Mouse (Mus musculus) CH12.LX (cell line): Measurements from ENCODE around the gene Mfrp. TPM values are rescaled to one million over a fixed set of nuclear protein-coding genes. Genes with fewer than 3 reads are reported as not detected.

Experiments used
- DNase-seq: peaks from one replicate; pipeline ENCODE4 v3.0.0-alpha.2; 2013; ENCODE audit errors: extremely low read depth
- H3K27ac ChIP-seq: 2 replicates; pipeline ENCODE4 v1.5.1; 2012; ENCODE audit warnings: low read depth, mild to moderate bottlenecking, control low read depth, moderate library complexity; ENCODE audit not compliant: insufficient read depth
- H3K27me3 ChIP-seq: replicated peaks from 2 replicates; pipeline ENCODE3; 2012; ENCODE audit warnings: inconsistent platforms
- H3K36me3 ChIP-seq, 2 experiments: replicated peaks in 1 of 2; 2 replicates each; pipeline versions ENCODE3 to v1.6.1; 2012; ENCODE audit warnings: inconsistent platforms in 1 of 2, low read length in 1 of 2, mild to moderate bottlenecking in 1 of 2, mixed read lengths in 1 of 2, moderate library complexity in 1 of 2; ENCODE audit not compliant: control insufficient read depth in 1 of 2, insufficient read depth in 1 of 2
- H3K4me1 ChIP-seq, 2 experiments: 2 replicates each; pipeline ENCODE4 v1.6.1; 2012; ENCODE audit warnings: inconsistent platforms in 1 of 2, moderate library complexity in 1 of 2; ENCODE audit not compliant: insufficient read depth in 2 of 2, control insufficient read depth in 1 of 2
- H3K4me2 ChIP-seq: 2 replicates; pipeline ENCODE4 v1.6.1; 2012; ENCODE audit warnings: low read depth, mild to moderate bottlenecking, control low read depth; ENCODE audit not compliant: poor library complexity, insufficient read depth, severe bottlenecking
- H3K4me3 ChIP-seq, 3 experiments: fragments of 150-350 bp in 1 of 3; sonication (generic) in 1 of 3; replicated peaks in 1 of 3; 2 replicates each; pipeline versions ENCODE3 to v1.5.1; 2011 to 2012; ENCODE audit warnings: low read depth in 2 of 3, low read length in 2 of 3, mild to moderate bottlenecking in 2 of 3, moderate library complexity in 2 of 3, control low read depth in 1 of 3, improper control_type of control experiment in 1 of 3, inconsistent platforms in 1 of 3, mixed read lengths in 1 of 3; ENCODE audit not compliant: poor library complexity in 1 of 3
- H3K79me2 ChIP-seq: replicated peaks from 2 replicates; pipeline ENCODE4 v1.6.1; 2012; ENCODE audit warnings: mild to moderate bottlenecking, moderate library complexity; ENCODE audit not compliant: control insufficient read depth, poor library complexity, insufficient read depth, severe bottlenecking; ENCODE audit errors: extremely low read depth
- H3K9ac ChIP-seq: 2 replicates; pipeline ENCODE4 v1.6.1; 2012; ENCODE audit warnings: low read depth, mild to moderate bottlenecking, control low read depth, moderate library complexity; ENCODE audit not compliant: insufficient read depth
- H3K9me3 ChIP-seq: replicated peaks from 2 replicates; pipeline ENCODE3; 2012; ENCODE audit warnings: low read length, inconsistent platforms, mixed read lengths
- BHLHE40 ChIP-seq: IDR thresholded peaks from 2 replicates; pipeline ENCODE4 v1.6.1; 2011; ENCODE audit warnings: mild to moderate bottlenecking, low read depth, low read length, improper control_type of control experiment
- CHD2 ChIP-seq: IDR thresholded peaks from 2 replicates; pipeline ENCODE4 v1.6.1; 2011; ENCODE audit warnings: low read length, improper control_type of control experiment
- CTCF ChIP-seq, 2 experiments: IDR thresholded peaks in 1 of 2; conservative IDR thresholded peaks in 1 of 2; 2 replicates each; pipeline ENCODE4 v1.5.1; 2011 to 2012; ENCODE audit warnings: low read depth in 2 of 2, low read length in 2 of 2, improper control_type of control experiment in 1 of 2, inconsistent platforms in 1 of 2, mild to moderate bottlenecking in 1 of 2, moderate library complexity in 1 of 2
- ELF1 ChIP-seq: IDR thresholded peaks from 2 replicates; pipeline ENCODE4 v1.6.1; 2014; ENCODE audit warnings: low read depth, mild to moderate bottlenecking, inconsistent platforms, low read length, improper control_type of control experiment
- GABPA ChIP-seq: IDR thresholded peaks from 2 replicates; pipeline ENCODE4 v1.6.1; 2012; ENCODE audit warnings: low read depth, low read length, improper control_type of control experiment, inconsistent platforms; ENCODE audit not compliant: insufficient replicate concordance
- JUN ChIP-seq: IDR thresholded peaks from 2 replicates; pipeline ENCODE4 v1.6.1; 2011; ENCODE audit warnings: low read depth, mild to moderate bottlenecking, low read length, improper control_type of control experiment, moderate library complexity; ENCODE audit not compliant: insufficient read depth
- JUND ChIP-seq: conservative IDR thresholded peaks from 2 replicates; pipeline ENCODE4 v1.6.1; 2011; ENCODE audit warnings: low read depth, low read length, improper control_type of control experiment
- KAT2A ChIP-seq: IDR thresholded peaks from 2 replicates; pipeline ENCODE4 v1.6.1; 2012; ENCODE audit warnings: low read length, improper control_type of control experiment, inconsistent platforms; ENCODE audit not compliant: insufficient replicate concordance
- MAFK ChIP-seq: IDR thresholded peaks from 2 replicates; pipeline ENCODE4 v1.6.1; 2011; ENCODE audit warnings: low read length, improper control_type of control experiment; ENCODE audit not compliant: insufficient replicate concordance
- MAX ChIP-seq: IDR thresholded peaks from 2 replicates; pipeline ENCODE4 v1.6.1; 2011; ENCODE audit warnings: low read length, improper control_type of control experiment
- MYC ChIP-seq: IDR thresholded peaks from 2 replicates; pipeline ENCODE4 v1.6.1; 2011; ENCODE audit warnings: low read depth, mild to moderate bottlenecking, improper control_type of control experiment, low read length
- PAX5 ChIP-seq: IDR thresholded peaks from 2 replicates; pipeline ENCODE4 v1.6.1; 2012; ENCODE audit warnings: low read length, inconsistent platforms, mixed read lengths
- POLR2A ChIP-seq: IDR thresholded peaks from 2 replicates; pipeline ENCODE4 v1.6.1; 2011; ENCODE audit warnings: low read depth, mild to moderate bottlenecking, improper control_type of control experiment, low read length
- POLR2AphosphoS2 ChIP-seq: IDR thresholded peaks from 2 replicates; pipeline ENCODE4 v1.6.1; 2011; ENCODE audit warnings: low read depth, low read length, improper control_type of control experiment
- RAD21 ChIP-seq: IDR thresholded peaks from 2 replicates; pipeline ENCODE4 v1.6.1; 2011; ENCODE audit warnings: low read depth, mild to moderate bottlenecking, low read length, improper control_type of control experiment, moderate library complexity
- RCOR1 ChIP-seq: conservative IDR thresholded peaks from 2 replicates; pipeline ENCODE4 v1.6.1; 2012; ENCODE audit warnings: low read depth, mild to moderate bottlenecking, inconsistent platforms, low read length, improper control_type of control experiment
- SIN3A ChIP-seq: IDR thresholded peaks from 2 replicates; pipeline ENCODE4 v1.6.1; 2012; ENCODE audit warnings: low read length, improper control_type of control experiment, inconsistent platforms
- SMC3 ChIP-seq: IDR thresholded peaks from 2 replicates; pipeline ENCODE4 v1.6.1; 2011; ENCODE audit warnings: low read depth, low read length, improper control_type of control experiment
- TBP ChIP-seq: conservative IDR thresholded peaks from 2 replicates; pipeline ENCODE4 v1.6.1; 2011; ENCODE audit warnings: low read depth, low read length, improper control_type of control experiment
- ZC3H11A ChIP-seq: IDR thresholded peaks from 2 replicates; pipeline ENCODE4 v1.6.1; 2012; ENCODE audit warnings: low read depth, mild to moderate bottlenecking, inconsistent platforms, low read length, improper control_type of control experiment
- ZKSCAN1 ChIP-seq: IDR thresholded peaks from 2 replicates; pipeline ENCODE4 v1.6.1; 2012; ENCODE audit warnings: low read depth, inconsistent platforms, low read length, improper control_type of control experiment, borderline replicate concordance
- ZNF384 ChIP-seq: IDR thresholded peaks from 2 replicates; pipeline ENCODE4 v1.6.1; 2012; ENCODE audit warnings: low read depth, low read length, improper control_type of control experiment, inconsistent platforms
- dilution Hi-C: fragments of 300-500 bp; cut with MboI; formaldehyde crosslinking; loops from 2 replicates; pipeline ENCODE4 v1.14.3; 2020; ENCODE audit warnings: low sequenced_read_pairs; ENCODE audit not compliant: extremely low pct_unique_long_range_greater_than_20kb, extremely low pct_ligation_motif_present
- in situ Hi-C: fragments of 300-500 bp; cut with MboI; formaldehyde crosslinking; loops from 3 replicates; pipeline ENCODE4 v1.14.3; 2019; ENCODE audit warnings: low sequenced_read_pairs, low pct_ligation_motif_present, low pct_unique_long_range_greater_than_20kb, mixed read lengths
- polyA plus RNA-seq: library from polyadenylated mRNA; unstranded; fragments of >175 nt; gene quantifications from 2 replicates; pipeline ENCODE4 v1.2.1, GENCODE M21; 2012; ENCODE audit warnings: low read depth; ENCODE audit not compliant: insufficient read length
- total RNA-seq, 2 experiments: library from RNA; depleted of rRNA; stranded (reverse); fragments of 300-350 nt in 1 of 2; fragments of >200 nt in 1 of 2; gene quantifications; 2 replicates each; pipeline ENCODE4 v1.2.3; 2012 to 2014

Mfrp gene
- total and polyA plus RNA-seq, 3 experiments: not detected

GRCm38 (mm10) chr9:44053936-44054335, 47.6 kb upstream of the Mfrp start:
- H3K4me2 ChIP-seq: no peak overlapping the region
- H3K9me3 ChIP-seq: peaks cover 6% of the 10 kb centered on the region
- no peaks in the 10 kb centered on the region for H3K79me2 ChIP-seq
- dilution Hi-C loops: no loop called here
- DNase-seq: no peak
- no peak overlapping the region for H3K4me3 ChIP-seq
- in situ Hi-C loops: no loop called here
- TF ChIP-seq ZC3H11A (no peak), MAX (no peak), SMC3 (no peak), SIN3A (no peak), GABPA (no peak), JUN (no peak), PAX5 (no peak), RCOR1 (no peak), POLR2A (no peak), POLR2AphosphoS2 (no peak), CHD2 (no peak), MAFK (no peak), TBP (no peak)
- no peaks in the 10 kb centered on the region for H3K36me3 ChIP-seq
- peaks cover 71% of the 10 kb centered on the region for H3K27me3 ChIP-seq
- no peak overlapping the region for H3K9ac ChIP-seq
- no peak overlapping the region for H3K27ac ChIP-seq
- H3K4me1 ChIP-seq: no peaks in the 10 kb centered on the region

GRCm38 (mm10) chr9:44058606-44059005, 42.9 kb upstream of the Mfrp start:
- peaks cover 79% of the 10 kb centered on the region for H3K27me3 ChIP-seq
- no peak overlapping the region for H3K27ac ChIP-seq
- H3K4me1 ChIP-seq: no peaks in the 10 kb centered on the region
- H3K9ac ChIP-seq: no peak overlapping the region
- DNase-seq: no peak
- H3K9me3 ChIP-seq: peaks cover 6% of the 10 kb centered on the region
- H3K36me3 ChIP-seq: no peaks in the 10 kb centered on the region
- H3K4me2 ChIP-seq: no peak overlapping the region
- H3K79me2 ChIP-seq: no peaks in the 10 kb centered on the region
- dilution Hi-C loops: no loop called here
- in situ Hi-C loops: no loop called here
- no peak overlapping the region for H3K4me3 ChIP-seq
- TF ChIP-seq ZNF384: no peak
- TF ChIP-seq ZKSCAN1: no peak
- no peak for TF ChIP-seq ELF1
- no peak for TF ChIP-seq PAX5
- TF ChIP-seq JUND: no peak
- TF ChIP-seq RAD21: no peak
- TF ChIP-seq MYC: no peak
- no peak for TF ChIP-seq POLR2AphosphoS2
- no peak for TF ChIP-seq GABPA
- no peak for TF ChIP-seq CTCF (conservative IDR thresholded peaks at IDR 0.05 in 1 of 2, IDR thresholded peaks at IDR 0.05 in 1 of 2; ENCODE audit: low read depth in 2 of 2, low read length in 2 of 2)
- TF ChIP-seq KAT2A: no peak
- no peak for TF ChIP-seq BHLHE40
